Mouse (Mus musculus) forebrain, postnatal 0 days (tissue): ENCODE results near the gene Gm4559. TPM values are rescaled to one million over a fixed set of nuclear protein-coding genes. Genes with fewer than 3 reads are reported as not detected.
"Not testable (repeated sequence)": the region's sequence is repeated elsewhere in the genome, so short reads cannot be mapped to it uniquely, and the experiment has no call there.

Source experiments
- ATAC-seq: fragments of 200-750 bp; cut with Nextera tagmentation; 2 replicates; pipeline ENCODE4 v1.8.0; 2017; ENCODE audit warnings: mild to moderate bottlenecking, moderate library complexity
- DNase-seq: peaks from one replicate; pipeline ENCODE4 v3.0.0-alpha.2; 2015
- H3K27ac ChIP-seq: fragments of 300-500 bp; sonication (generic); 2 replicates; pipeline ENCODE4 v1.5.1; 2014; ENCODE audit warnings: low read depth, mild to moderate bottlenecking, antibody characterized with exemption, low read length, moderate library complexity, mixed read lengths
- H3K27me3 ChIP-seq: fragments of 300-500 bp; sonication (generic); 2 replicates; pipeline ENCODE4 v1.6.1; 2014; ENCODE audit warnings: mild to moderate bottlenecking, low read length, mixed read lengths; ENCODE audit not compliant: insufficient read depth
- H3K36me3 ChIP-seq: fragments of 300-500 bp; sonication (generic); 2 replicates; pipeline ENCODE4 v1.6.1; 2014; ENCODE audit warnings: mild to moderate bottlenecking, moderate library complexity; ENCODE audit not compliant: insufficient read depth
- H3K4me1 ChIP-seq: fragments of 300-500 bp; sonication (generic); 2 replicates; pipeline ENCODE4 v1.6.1; 2014; ENCODE audit warnings: antibody characterized with exemption; ENCODE audit not compliant: insufficient read depth
- H3K4me2 ChIP-seq: fragments of 300-500 bp; sonication (generic); 2 replicates; pipeline ENCODE4 v1.6.1; 2014; ENCODE audit warnings: low read depth, mild to moderate bottlenecking, moderate library complexity
- H3K4me3 ChIP-seq: fragments of 300-500 bp; sonication (generic); 2 replicates; pipeline ENCODE4 v1.5.1; 2014; ENCODE audit warnings: low read depth, low read length, mixed read lengths
- H3K9ac ChIP-seq: fragments of 300-500 bp; sonication (generic); 2 replicates; pipeline ENCODE4 v1.6.1; 2014; ENCODE audit warnings: mild to moderate bottlenecking
- H3K9me3 ChIP-seq: fragments of 300-500 bp; sonication (generic); 2 replicates; pipeline ENCODE4 v1.6.1; 2016; ENCODE audit warnings: low read length
- CTCF ChIP-seq: sonication (generic); IDR thresholded peaks from 2 replicates; pipeline ENCODE4 v1.5.1; 2016; ENCODE audit warnings: antibody characterized with exemption, control low read depth, low read depth
- WGBS: fragments of 180-500 bp; shearing (Covaris S2); extraction: QIAGEN DNeasy Blood & Tissue Kit; methylation state at CpG from one replicate; pipeline ENCODE4 v1.1.7; 2014; 5-methylcytosine and 5-hydroxymethylcytosine counted together
- polyA plus RNA-seq: library from polyadenylated mRNA; unstranded; fragments of >200 nt; fragmentation: Nextera tagmentation; extraction: Ambion mirVana; gene quantifications from 2 replicates; pipeline ENCODE4 v1.2.1, GENCODE M21; 2015
- total RNA-seq: library from RNA; depleted of rRNA; stranded (reverse); fragments of >200 nt; gene quantifications from 2 replicates; pipeline ENCODE4 v1.2.3, GENCODE M21; 2014

Gene Gm4559
- total and polyA plus RNA-seq, 2 experiments from 2014 or later = not detected

GRCm38 (mm10) chr7:142316558-142316957, 42.4 kb upstream of the Gm4559 start:
- Histone ChIP-seq H3K36me3 (no peaks in the 10 kb centered on the region), H3K4me1 (no peaks in the 10 kb centered on the region), H3K4me3 (no peak overlapping the region), H3K9me3 (no peaks in the 10 kb centered on the region), H3K27ac (no peak overlapping the region), H3K4me2 (no peak overlapping the region), H3K27me3 (no peaks in the 10 kb centered on the region), H3K9ac (no peak overlapping the region)
- 44% methylated on average over 6 of the region's 6 CpGs for WGBS
- peak; percentile 81 for DNase-seq
- peak; percentile 93 for TF ChIP-seq CTCF
- peak; percentile 66 for ATAC-seq

DNA sequence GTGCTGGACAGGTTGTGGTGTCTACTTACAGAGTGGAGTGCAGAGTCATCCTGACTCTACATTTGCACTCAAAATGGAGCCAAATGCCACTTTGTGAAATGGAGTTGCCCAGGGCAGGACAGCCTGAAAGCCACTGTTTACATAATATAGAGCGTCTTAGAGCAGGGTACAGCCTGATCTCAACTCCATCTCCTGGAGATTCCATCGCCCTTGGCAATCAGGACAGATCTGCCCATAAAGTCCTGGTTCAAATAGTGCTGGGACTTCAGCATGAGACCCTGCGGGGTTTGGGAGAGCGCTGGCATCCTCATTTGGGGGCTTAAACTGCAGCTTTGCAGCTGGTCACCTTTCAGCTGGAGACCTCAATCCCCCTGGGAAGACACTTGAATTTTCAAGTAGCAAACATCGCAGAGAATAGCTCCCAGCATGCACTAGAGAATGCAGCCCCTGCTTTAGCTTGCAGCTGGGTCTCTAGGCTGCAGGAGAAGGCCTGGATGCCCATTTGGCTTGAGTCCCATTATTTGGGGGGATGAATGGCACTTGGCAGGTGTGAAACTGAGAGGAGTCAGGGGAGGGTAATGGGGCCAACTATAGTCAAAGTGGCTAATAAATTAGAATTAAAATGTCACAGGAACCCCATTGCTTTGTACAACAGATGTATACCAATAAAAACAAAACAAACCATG, 40.6 kb upstream of the Gm4559 start:
- Histone ChIP-seq H3K9ac (no peak overlapping the region), H3K36me3 (no peaks in the 10 kb centered on the region), H3K4me1 (no peaks in the 10 kb centered on the region), H3K9me3 (no peaks in the 10 kb centered on the region), H3K4me3 (no peak overlapping the region), H3K4me2 (no peak overlapping the region), H3K27me3 (no peaks in the 10 kb centered on the region), H3K27ac (no peak overlapping the region)
- 40% methylated on average over 5 of the region's 5 CpGs for WGBS
- TF ChIP-seq CTCF = no peak
- ATAC-seq = peak; percentile 25; the same call in 1 of the 2 replicates
- peak; percentile 26 for DNase-seq

GRCm38 (mm10) chr7:142303929-142304328, 29.8 kb upstream of the Gm4559 start:
- not testable (repeated sequence) for H3K27ac ChIP-seq, H3K9me3 ChIP-seq, H3K4me1 ChIP-seq, H3K9ac ChIP-seq, DNase-seq, H3K27me3 ChIP-seq, H3K36me3 ChIP-seq, H3K4me2 ChIP-seq, ATAC-seq, H3K4me3 ChIP-seq
- WGBS = 92% methylated on average over 1 of the region's 1 CpGs

GRCm38 (mm10) chr7:142303249-142303648, 29.1 kb upstream of the Gm4559 start, which contains the start of gene Krtap5-4:
Gene Krtap5-4, plus strand, starts transcription at chr7:142303549.
- Histone ChIP-seq H3K9ac (no peak within 1 kb of the TSS), H3K4me2 (no peak within 1 kb of the TSS), H3K36me3 (no peaks in the 10 kb centered on the region), H3K9me3 (no peaks in the 10 kb centered on the region), H3K4me3 (no peak within 1 kb of the TSS), H3K4me1 (no peaks in the 10 kb centered on the region), H3K27ac (no peak within 1 kb of the TSS), H3K27me3 (no peaks in the 10 kb centered on the region)
- ATAC-seq (no peak), DNase-seq (no peak)
- TF ChIP-seq CTCF = no peak
- WGBS = 68% methylated on average over 3 of the region's 3 CpGs

DNA sequence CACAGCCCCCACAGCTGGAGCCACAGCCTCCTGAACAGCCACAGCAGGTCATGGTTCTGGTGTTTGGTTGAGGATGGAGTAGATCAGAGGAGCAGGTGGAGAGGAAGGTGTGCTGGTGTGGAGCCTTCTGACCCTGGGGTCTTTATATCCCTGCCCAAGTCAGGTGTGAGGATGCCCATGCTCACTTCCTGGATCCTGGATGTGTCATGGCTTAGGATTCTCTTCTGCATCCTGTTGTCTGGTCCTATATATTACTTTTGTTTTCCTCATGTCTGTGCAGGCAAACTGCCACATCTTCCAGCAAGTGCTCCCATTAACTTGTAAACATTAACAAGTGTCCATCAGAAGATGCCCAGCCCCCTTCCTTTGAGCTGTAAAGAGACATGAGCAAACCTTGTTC, 22.9 kb upstream of the Gm4559 start, which contains the start of gene Krtap5-1:
Gene Krtap5-1 (minus strand): TSS at position 101 of the 400 bp plus-strand sequence.
- H3K4me3 ChIP-seq, H3K9ac ChIP-seq, H3K9me3 ChIP-seq, DNase-seq, H3K36me3 ChIP-seq, H3K27me3 ChIP-seq, H3K27ac ChIP-seq, ATAC-seq, H3K4me2 ChIP-seq, H3K4me1 ChIP-seq: not testable (repeated sequence)

DNA sequence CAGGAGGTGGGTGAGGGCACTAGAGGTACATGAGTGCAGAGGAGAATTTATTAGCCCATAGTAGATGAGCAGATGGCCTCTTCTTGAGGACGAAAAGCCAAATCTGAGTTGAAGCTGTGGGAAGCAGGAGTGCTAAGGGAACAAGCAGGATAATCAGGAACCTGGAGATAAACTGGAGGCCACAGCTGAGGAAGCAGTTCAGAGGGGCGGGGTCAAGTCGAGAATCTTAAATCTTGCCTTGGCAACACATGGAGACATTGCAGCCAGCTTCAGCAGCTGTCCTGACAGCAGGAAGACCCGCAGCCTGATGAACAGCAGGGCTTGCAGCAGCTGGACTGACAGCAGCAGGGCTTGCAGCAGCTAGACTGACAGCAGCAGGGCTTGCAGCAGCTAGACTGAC, 21.9 kb upstream of the Gm4559 start:
- not testable (repeated sequence) for H3K27me3 ChIP-seq, H3K9ac ChIP-seq, H3K4me3 ChIP-seq, DNase-seq, H3K36me3 ChIP-seq, H3K4me2 ChIP-seq, H3K4me1 ChIP-seq, ATAC-seq, H3K27ac ChIP-seq, H3K9me3 ChIP-seq
- WGBS = 40% methylated on average over 4 of the region's 4 CpGs

DNA sequence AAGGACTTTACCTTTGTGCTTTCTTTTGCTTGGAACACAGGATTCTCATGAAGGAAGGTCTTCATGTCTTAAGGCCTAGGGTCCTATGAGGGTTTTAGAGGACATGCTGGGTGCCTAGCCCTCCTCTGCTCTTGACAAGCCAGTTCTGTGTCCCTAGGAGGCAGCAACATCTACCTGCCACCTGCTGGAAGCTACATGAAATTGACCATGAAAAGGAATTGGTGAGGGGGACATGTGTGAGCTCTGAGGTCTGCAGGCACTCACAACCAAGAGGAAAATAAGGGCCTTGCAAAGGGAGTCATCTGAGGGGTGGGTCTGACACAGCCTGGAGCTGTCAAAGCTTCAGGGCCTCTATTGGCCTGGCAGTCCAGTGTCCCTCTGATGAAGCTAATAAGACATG, 21.3 kb upstream of the Gm4559 start:
- Histone ChIP-seq H3K27me3 (no peaks in the 10 kb centered on the region), H3K9me3 (no peaks in the 10 kb centered on the region), H3K27ac (no peak overlapping the region), H3K4me1 (no peaks in the 10 kb centered on the region), H3K4me2 (no peak overlapping the region), H3K4me3 (no peak overlapping the region), H3K9ac (no peak overlapping the region), H3K36me3 (no peaks in the 10 kb centered on the region)
- ATAC-seq = no peak
- no peak for DNase-seq
- no peak for TF ChIP-seq CTCF
